Mouse (Mus musculus) lung, adult 2 months (tissue): ENCODE results near the gene Nrtn.

Experiments
- CTCF ChIP-seq: fragments of 200-500 bp; IDR thresholded peaks from 2 replicates; pipeline ENCODE4 v1.5.1; 2011; ENCODE audit warnings: mild to moderate bottlenecking, low read length, control low read depth; ENCODE audit not compliant: insufficient read depth
- POLR2A ChIP-seq: fragments of 200-500 bp; IDR thresholded peaks from 2 replicates; pipeline ENCODE4 v1.6.1; 2011; ENCODE audit warnings: low read depth, mild to moderate bottlenecking, control low read depth, low read length, borderline replicate concordance; ENCODE audit errors: extremely low read depth

DNA sequence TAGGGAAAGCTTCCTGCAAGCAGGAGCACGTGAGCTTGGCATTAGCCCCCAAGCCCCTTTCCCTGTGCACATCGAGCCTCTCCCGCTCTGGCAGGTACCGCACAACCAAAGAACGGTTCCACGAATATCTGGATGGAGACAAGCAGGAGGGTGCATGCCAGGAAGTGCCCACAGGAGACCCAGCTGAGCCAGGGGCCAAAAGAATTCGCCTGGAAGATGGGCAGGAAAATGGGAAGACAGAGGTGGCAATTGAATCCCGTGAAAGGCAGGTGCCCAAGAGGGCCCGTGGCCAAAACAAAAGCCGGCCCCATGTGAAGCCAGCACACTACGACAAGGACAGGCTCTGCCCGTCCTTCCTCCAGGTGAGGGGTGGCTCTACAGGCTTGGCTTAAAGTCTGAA, 8.1 kb upstream of the Nrtn start:
- TF ChIP-seq CTCF (no peak), POLR2A (no peak)
